Mouse (Mus musculus) T-helper 17 cell (primary cell): ENCODE results near the gene Fam20c.

Source experiments
- in situ Hi-C, 2 experiments: fragments of 300-600 bp; cut with MboI, MseI; formaldehyde crosslinking; loops; 1 replicate in 1 of 2; 2 replicates in 1 of 2; pipeline ENCODE4 v1.15.1; 2025; ENCODE audit warnings: high pct_unique_total_duplicates in 2 of 2

Gene Fam20c

DNA sequence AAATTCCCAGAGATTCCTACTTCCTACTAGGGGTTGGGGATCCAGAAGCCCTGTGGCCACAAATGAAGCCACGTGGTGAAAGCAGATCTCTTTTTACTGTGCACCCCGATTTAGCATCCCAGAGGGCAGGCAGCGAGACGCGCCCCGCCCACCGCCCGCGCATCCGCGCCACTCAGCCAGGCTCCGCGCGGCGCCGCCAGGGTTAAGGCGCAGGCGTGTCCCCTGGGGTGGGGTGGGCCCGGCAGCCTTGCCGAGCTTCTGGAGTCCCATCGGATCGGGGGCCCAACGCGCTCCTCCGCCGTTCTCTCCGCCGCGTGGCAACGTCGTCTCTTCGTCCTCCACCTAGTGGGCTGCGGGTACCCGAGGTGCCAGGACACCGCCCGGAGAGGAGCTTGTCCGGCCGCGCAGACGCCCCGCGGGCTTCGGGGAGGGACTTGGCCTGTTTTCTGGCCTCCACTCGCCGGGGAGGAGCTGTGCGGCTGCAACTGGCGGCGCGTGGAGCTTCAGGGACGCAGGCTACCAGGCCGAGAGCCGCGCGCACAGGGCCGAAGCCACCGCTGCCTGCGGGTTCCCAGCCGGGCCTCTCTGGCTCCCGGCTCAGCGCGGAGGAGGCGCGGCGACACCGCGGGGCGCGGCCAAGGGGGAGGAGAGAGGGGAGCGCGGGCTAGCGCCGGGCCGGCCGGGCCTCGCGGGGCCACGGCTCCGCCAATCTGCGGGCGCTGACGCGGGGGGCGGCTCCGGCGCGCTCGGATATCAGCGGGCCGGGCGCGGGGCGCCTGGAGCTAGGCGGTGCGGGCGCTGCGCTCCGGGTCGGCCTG lies at the start of gene Fam20c:
Gene Fam20c, plus strand, starts transcription at position 212 of the 818 bp plus-strand sequence.
- in situ Hi-C loops: loop anchor here in 1 of 2 experiments (25.0 kb wide), 1 partner anchor 1317 kb away; no protein-coding TSS in a partner anchor

GRCm38 (mm10) chr5:138707367-138707766 lies 46.9 kb upstream of the Fam20c start:
- in situ Hi-C loops: loop anchor here in 1 of 2 experiments (10.0 kb wide), 1 partner anchor 73 kb away; no protein-coding TSS in a partner anchor

GRCm38 (mm10) chr5:138708591-138708990 lies 45.7 kb upstream of the Fam20c start:
- in situ Hi-C loops: loop anchor here in 1 of 2 experiments (10.0 kb wide), 1 partner anchor 74 kb away; no protein-coding TSS in a partner anchor

- in situ Hi-C loops: loop anchor here (10.0 kb wide), 2 partner anchors 501 to 511 kb away; no protein-coding TSS in a partner anchor
Observed at GRCm38 (mm10) chr5:138715561-138716095, 38.7 kb upstream of the Fam20c start.

GRCm38 (mm10) chr5:138720329-138721190 lies 33.8 kb upstream of the Fam20c start:
- in situ Hi-C loops: no loop called here

- in situ Hi-C loops: no loop called here
Observed at GRCm38 (mm10) chr5:138724417-138724816, 29.9 kb upstream of the Fam20c start.

DNA sequence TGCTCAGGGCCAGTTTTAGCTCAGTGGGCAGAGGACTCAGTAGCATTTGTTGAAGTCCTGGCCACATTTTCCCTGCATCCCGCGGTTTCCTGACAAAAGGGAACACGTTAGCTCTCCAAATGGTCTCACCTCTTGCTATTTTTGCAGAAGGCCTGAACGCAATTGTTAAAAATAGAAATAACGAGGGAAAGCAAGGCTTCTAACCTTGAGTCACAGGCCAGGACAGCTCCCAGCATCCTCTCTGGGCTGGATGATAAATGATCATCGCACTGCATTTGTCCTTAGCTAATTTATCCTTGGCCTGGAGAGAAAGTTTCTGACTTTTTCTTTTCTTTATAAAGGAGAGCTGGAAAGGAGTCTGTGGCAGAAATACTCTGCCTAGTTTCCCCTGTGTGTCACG lies 29.2 kb upstream of the Fam20c start:
- in situ Hi-C loops: no loop called here

DNA sequence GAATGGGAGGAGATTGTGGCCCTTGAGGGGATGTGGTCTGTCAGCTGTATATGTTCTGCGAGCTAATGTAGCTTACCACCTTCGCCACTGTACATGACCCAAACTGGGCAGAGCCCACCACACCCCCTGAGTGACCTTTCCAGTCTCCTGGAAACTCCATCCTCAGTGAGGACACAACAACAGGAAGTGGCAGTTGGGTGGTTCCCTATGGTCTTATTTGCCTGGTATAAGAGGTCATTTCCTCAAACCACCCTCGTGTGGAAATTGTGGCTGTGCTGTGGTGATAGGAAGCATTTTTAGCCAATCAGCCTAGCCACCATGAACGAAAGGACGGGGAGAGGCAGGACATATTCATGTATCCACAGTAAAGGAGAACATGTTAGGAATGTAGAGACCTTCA lies 23.5 kb upstream of the Fam20c start:
- in situ Hi-C loops: no loop called here

GRCm38 (mm10) chr5:138733317-138733899 lies 20.9 kb upstream of the Fam20c start:
- in situ Hi-C loops: no loop called here

- in situ Hi-C loops: no loop called here
Observed at GRCm38 (mm10) chr5:138734018-138734417, 20.3 kb upstream of the Fam20c start.

GRCm38 (mm10) chr5:138735201-138735757 lies 19.0 kb upstream of the Fam20c start:
- in situ Hi-C loops: no loop called here

DNA sequence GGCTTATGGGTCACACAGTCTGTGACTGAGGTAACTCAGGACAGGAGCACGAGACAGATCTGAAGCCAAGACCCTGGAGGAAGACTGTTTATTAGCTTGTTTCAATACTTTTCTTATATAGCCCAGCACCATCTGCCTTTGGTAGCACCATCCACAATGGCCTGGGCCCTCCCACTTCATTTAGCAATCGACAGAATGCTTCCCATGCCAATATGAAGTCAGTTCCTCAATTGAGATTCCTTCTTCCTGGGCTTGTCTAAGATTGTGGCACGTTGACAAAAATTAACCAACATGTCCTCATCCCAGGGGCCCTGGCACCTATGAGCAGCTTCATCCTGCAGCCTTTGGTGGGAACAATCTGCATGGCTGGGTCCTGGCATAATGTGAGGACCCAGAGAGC lies 14.2 kb upstream of the Fam20c start:
- in situ Hi-C loops: no loop called here

GRCm38 (mm10) chr5:138741516-138741915 lies 12.8 kb upstream of the Fam20c start:
- in situ Hi-C loops: no loop called here

GRCm38 (mm10) chr5:138742281-138742680 lies 12.0 kb upstream of the Fam20c start:
- in situ Hi-C loops: no loop called here

DNA sequence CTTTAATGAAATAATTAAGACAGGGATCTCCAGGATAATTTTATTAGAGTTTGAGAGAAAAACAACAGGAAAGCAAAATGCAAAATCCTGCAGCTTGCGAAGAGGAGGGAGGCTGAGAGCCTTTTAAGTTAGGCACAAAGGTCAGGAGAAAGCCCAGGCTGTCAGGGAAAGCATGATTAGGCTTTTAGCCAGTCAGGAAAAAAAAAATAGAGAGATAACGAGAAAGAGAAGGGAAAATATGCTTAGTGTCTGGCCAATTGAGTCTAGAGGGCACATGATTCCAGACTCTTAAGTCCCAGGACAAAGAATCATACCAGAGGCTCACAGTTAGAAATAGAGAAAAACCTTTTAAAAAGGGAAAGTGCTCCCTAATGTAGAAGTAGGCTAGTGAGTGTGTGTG lies 10.7 kb upstream of the Fam20c start:
- in situ Hi-C loops: no loop called here

- in situ Hi-C loops: no loop called here
Observed at GRCm38 (mm10) chr5:138745378-138746099, 8.8 kb upstream of the Fam20c start.

DNA sequence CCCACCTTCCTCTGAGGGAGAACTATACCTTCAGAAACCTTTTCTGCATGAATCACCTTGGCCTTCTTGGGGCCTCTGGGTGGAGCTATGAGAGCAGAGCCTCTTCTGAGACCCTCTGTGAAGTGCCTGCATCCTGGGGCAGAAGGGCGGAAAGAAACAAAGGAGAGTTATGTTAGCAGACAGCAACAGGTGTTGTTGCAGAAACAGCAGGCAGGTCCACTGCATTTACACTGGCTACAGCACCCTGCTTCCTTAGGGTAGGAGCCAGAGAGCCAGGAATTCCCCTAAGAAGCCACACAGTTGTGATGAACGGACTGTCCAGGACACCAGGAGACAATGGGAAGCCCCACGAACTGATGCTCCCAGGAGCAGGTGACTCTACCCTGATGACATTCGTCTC lies 1.0 kb upstream of the Fam20c start:
- in situ Hi-C loops: loop anchor here in 1 of 2 experiments (25.0 kb wide), 1 partner anchor 1316 kb away; no protein-coding TSS in a partner anchor

DNA sequence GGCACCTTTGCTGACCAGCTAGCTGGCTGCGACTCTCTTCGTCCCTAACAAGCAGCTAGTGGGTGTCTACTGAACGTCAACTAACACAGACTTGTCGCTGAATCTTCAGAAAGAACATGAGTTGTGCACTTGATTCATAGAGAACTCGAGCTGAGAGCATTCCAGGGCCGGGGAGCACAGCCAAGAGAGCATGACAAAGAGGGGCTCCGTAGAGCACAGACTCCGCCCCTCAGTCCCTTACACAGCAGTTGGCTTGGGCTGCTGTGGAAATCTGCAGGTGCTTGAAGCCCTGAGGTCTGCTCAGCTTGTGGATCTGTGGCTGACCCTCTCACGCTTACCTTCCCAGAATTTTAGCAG lies 390 bp upstream of the Fam20c start:
- in situ Hi-C loops: loop anchor here in 1 of 2 experiments (25.0 kb wide), 1 partner anchor 1317 kb away; no protein-coding TSS in a partner anchor

DNA sequence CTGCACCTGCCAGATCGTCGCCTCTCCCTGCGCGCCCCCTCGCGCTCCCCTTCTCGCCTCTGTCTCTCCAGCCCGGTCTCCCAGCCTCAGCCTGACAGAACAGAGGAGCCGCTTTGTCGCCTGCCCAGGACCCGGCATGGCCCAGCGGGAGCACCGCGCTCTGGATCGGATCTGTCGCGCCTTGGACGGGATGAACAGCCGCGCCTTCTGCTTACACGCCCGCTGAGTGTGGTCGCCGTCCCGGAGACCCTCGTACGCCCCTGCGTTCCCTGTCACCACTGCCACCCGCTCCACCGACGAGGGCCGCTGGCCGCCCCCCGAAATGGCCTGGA lies 773 bp downstream of the Fam20c start:
- in situ Hi-C loops: loop anchor here in 1 of 2 experiments (25.0 kb wide), 1 partner anchor 1318 kb away; no protein-coding TSS in a partner anchor
